Mouse (Mus musculus) cerebellum, adult 2 months (tissue): Measurements from ENCODE around the gene Kif1c.

ENCODE experiments used
- CTCF ChIP-seq: fragments of 200-500 bp; IDR thresholded peaks from 2 replicates; pipeline ENCODE4 v1.5.1; 2011; ENCODE audit warnings: low read depth, mild to moderate bottlenecking, control low read depth, low read length, moderate library complexity, borderline replicate concordance; ENCODE audit not compliant: insufficient read depth
- POLR2A ChIP-seq: fragments of 200-500 bp; IDR thresholded peaks from 2 replicates; pipeline ENCODE4 v1.6.1; 2011; ENCODE audit warnings: low read length, control low read depth, borderline replicate concordance; ENCODE audit not compliant: insufficient read depth

GRCm38 (mm10) chr11:70656456-70656927, 43.9 kb upstream of the Kif1c start:
- TF ChIP-seq CTCF (no peak), POLR2A (no peak)
